Mouse (Mus musculus): ENCODE measurements around the gene Bbx. TPM values are rescaled to one million over a fixed set of nuclear protein-coding genes. Genes with fewer than 3 reads are reported as not detected.

The Bbx gene
- total RNA-seq, 1 experiment = 31.2 TPM

- H3K9me3 ChIP-seq (ENCODE audit: control insufficient read depth, insufficient read depth, low read depth, low read length) = 0 out of 2 replicates have a peak, but pooled peaks cover 1% of the 10 kb centered on the region
- in situ Hi-C loops (cut with MboI; ENCODE audit: low sequenced_read_pairs in 2 of 2, unreplicated experiment in 2 of 2) = no loop called here
- H3K4me3 ChIP-seq (ENCODE audit: insufficient read depth in 1 of 2, low read depth in 1 of 2, low read length in 2 of 2, poor library complexity in 1 of 2, severe bottlenecking in 1 of 2) = no peak overlapping the region
- H3K36me3 ChIP-seq (ENCODE audit: control insufficient read depth, insufficient read depth, low read length, poor library complexity, severe bottlenecking) = peaks cover 3% of the 10 kb centered on the region; the same call in 1 of the 2 replicates
- peaks cover 3 to 5% of the 10 kb centered on the region in 2 experiments; a peak in 3 of 4 replicates for H3K4me1 ChIP-seq (ENCODE audit: control insufficient read depth in 2 of 2, insufficient read depth in 2 of 2, low read length in 2 of 2, poor library complexity in 1 of 2)
- TF ChIP-seq ZNF384 (IDR thresholded peaks at IDR 0.05; ENCODE audit: low read depth, low read length) = no peak
- TF ChIP-seq ZC3H11A (IDR thresholded peaks at IDR 0.05; ENCODE audit: borderline replicate concordance, low read depth, low read length) = no peak
- no peak for TF ChIP-seq CHD2 (IDR thresholded peaks at IDR 0.05; ENCODE audit: low read depth, low read length)
- TF ChIP-seq HCFC1 (IDR thresholded peaks at IDR 0.05; ENCODE audit: borderline replicate concordance, insufficient read depth, low read length) = no peak
- TF ChIP-seq MAFK (IDR thresholded peaks at IDR 0.05; ENCODE audit: insufficient read depth, low read depth, low read length) = no peak
- no peak for DNase-seq (ENCODE audit: low read depth, low spot score)
- no peak overlapping the region for H3K9ac ChIP-seq (ENCODE audit: insufficient read depth, low read depth, low read length, poor library complexity, severe bottlenecking)
- no peak overlapping the region for H3K27ac ChIP-seq (ENCODE audit: insufficient read depth, low read depth, low read length, poor library complexity, severe bottlenecking)
Measured at GRCm38 (mm10) chr16:50189108-50189507, 243.1 kb downstream of the Bbx start.

GRCm38 (mm10) chr16:50186604-50187003, 245.6 kb downstream of the Bbx start:
- no peaks in the 10 kb centered on the region; the same call in 1 of the 2 replicates for H3K36me3 ChIP-seq (ENCODE audit: control insufficient read depth, insufficient read depth, low read length, poor library complexity, severe bottlenecking)
- no peak overlapping the region for H3K4me3 ChIP-seq (ENCODE audit: insufficient read depth in 1 of 2, low read depth in 1 of 2, low read length in 2 of 2, poor library complexity in 1 of 2, severe bottlenecking in 1 of 2)
- H3K9ac ChIP-seq (ENCODE audit: insufficient read depth, low read depth, low read length, poor library complexity, severe bottlenecking) = no peak overlapping the region
- H3K4me1 ChIP-seq (ENCODE audit: control insufficient read depth in 2 of 2, insufficient read depth in 2 of 2, low read length in 2 of 2, poor library complexity in 1 of 2) = peaks cover 3 to 7% of the 10 kb centered on the region in 2 experiments; a peak in 3 of 4 replicates
- TF ChIP-seq CHD2 (IDR thresholded peaks at IDR 0.05; ENCODE audit: low read depth, low read length) (no peak), HCFC1 (IDR thresholded peaks at IDR 0.05; ENCODE audit: borderline replicate concordance, insufficient read depth, low read length) (no peak), ZNF384 (IDR thresholded peaks at IDR 0.05; ENCODE audit: low read depth, low read length) (no peak), MAFK (IDR thresholded peaks at IDR 0.05; ENCODE audit: insufficient read depth, low read depth, low read length) (no peak), ZC3H11A (IDR thresholded peaks at IDR 0.05; ENCODE audit: borderline replicate concordance, low read depth, low read length) (no peak)
- in situ Hi-C loops (cut with MboI; ENCODE audit: low sequenced_read_pairs in 2 of 2, unreplicated experiment in 2 of 2) = no loop called here
- H3K9me3 ChIP-seq (ENCODE audit: control insufficient read depth, insufficient read depth, low read depth, low read length) = no peaks in the 10 kb centered on the region
- no peak overlapping the region for H3K27ac ChIP-seq (ENCODE audit: insufficient read depth, low read depth, low read length, poor library complexity, severe bottlenecking)
- DNase-seq (ENCODE audit: low read depth, low spot score) = no peak

GRCm38 (mm10) chr16:50185041-50185440, 247.1 kb downstream of the Bbx start:
- TF ChIP-seq ZC3H11A (IDR thresholded peaks at IDR 0.05; ENCODE audit: borderline replicate concordance, low read depth, low read length) = no peak
- no peak for TF ChIP-seq CHD2 (IDR thresholded peaks at IDR 0.05; ENCODE audit: low read depth, low read length)
- Histone ChIP-seq H3K9me3 (ENCODE audit: control insufficient read depth, insufficient read depth, low read depth, low read length) (no peaks in the 10 kb centered on the region), H3K9ac (ENCODE audit: insufficient read depth, low read depth, low read length, poor library complexity, severe bottlenecking) (no peak overlapping the region), H3K4me3 (ENCODE audit: insufficient read depth in 1 of 2, low read depth in 1 of 2, low read length in 2 of 2, poor library complexity in 1 of 2, severe bottlenecking in 1 of 2) (no peak overlapping the region), H3K27ac (ENCODE audit: insufficient read depth, low read depth, low read length, poor library complexity, severe bottlenecking) (no peak overlapping the region), H3K36me3 (ENCODE audit: control insufficient read depth, insufficient read depth, low read length, poor library complexity, severe bottlenecking) (no peaks in the 10 kb centered on the region; the same call in 1 of the 2 replicates), H3K4me1 (ENCODE audit: control insufficient read depth in 2 of 2, insufficient read depth in 2 of 2, low read length in 2 of 2, poor library complexity in 1 of 2) (peaks cover 3 to 7% of the 10 kb centered on the region in 2 experiments; a peak in 3 of 4 replicates)
- in situ Hi-C loops (cut with MboI; ENCODE audit: low sequenced_read_pairs in 2 of 2, unreplicated experiment in 2 of 2) = no loop called here
- peak; percentile 59 for DNase-seq (ENCODE audit: low read depth, low spot score)

GRCm38 (mm10) chr16:50182988-50183387, 249.2 kb downstream of the Bbx start:
- no peak for DNase-seq (ENCODE audit: low read depth, low spot score)
- Histone ChIP-seq H3K9ac (ENCODE audit: insufficient read depth, low read depth, low read length, poor library complexity, severe bottlenecking) (no peak overlapping the region), H3K9me3 (ENCODE audit: control insufficient read depth, insufficient read depth, low read depth, low read length) (no peaks in the 10 kb centered on the region), H3K4me3 (ENCODE audit: insufficient read depth in 1 of 2, low read depth in 1 of 2, low read length in 2 of 2, poor library complexity in 1 of 2, severe bottlenecking in 1 of 2) (no peak overlapping the region), H3K36me3 (ENCODE audit: control insufficient read depth, insufficient read depth, low read length, poor library complexity, severe bottlenecking) (no peaks in the 10 kb centered on the region; the same call in 1 of the 2 replicates), H3K27ac (ENCODE audit: insufficient read depth, low read depth, low read length, poor library complexity, severe bottlenecking) (no peak overlapping the region), H3K4me1 (ENCODE audit: control insufficient read depth in 2 of 2, insufficient read depth in 2 of 2, low read length in 2 of 2, poor library complexity in 1 of 2) (peaks cover 3 to 5% of the 10 kb centered on the region in 2 experiments; a peak in 2 of 4 replicates)
- TF ChIP-seq MAFK (IDR thresholded peaks at IDR 0.05; ENCODE audit: insufficient read depth, low read depth, low read length) = no peak
- no peak for TF ChIP-seq HCFC1 (IDR thresholded peaks at IDR 0.05; ENCODE audit: borderline replicate concordance, insufficient read depth, low read length)
- no peak for TF ChIP-seq CHD2 (IDR thresholded peaks at IDR 0.05; ENCODE audit: low read depth, low read length)
- no peak for TF ChIP-seq ZC3H11A (IDR thresholded peaks at IDR 0.05; ENCODE audit: borderline replicate concordance, low read depth, low read length)
- TF ChIP-seq ZNF384 (IDR thresholded peaks at IDR 0.05; ENCODE audit: low read depth, low read length) = no peak
- in situ Hi-C loops (cut with MboI; ENCODE audit: low sequenced_read_pairs in 2 of 2, unreplicated experiment in 2 of 2) = no loop called here

GRCm38 (mm10) chr16:50182561-50182960, 249.6 kb downstream of the Bbx start:
- Histone ChIP-seq H3K9ac (ENCODE audit: insufficient read depth, low read depth, low read length, poor library complexity, severe bottlenecking) (no peak overlapping the region), H3K9me3 (ENCODE audit: control insufficient read depth, insufficient read depth, low read depth, low read length) (no peaks in the 10 kb centered on the region), H3K4me1 (ENCODE audit: control insufficient read depth in 2 of 2, insufficient read depth in 2 of 2, low read length in 2 of 2, poor library complexity in 1 of 2) (peaks cover 3 to 5% of the 10 kb centered on the region in 2 experiments; a peak in 2 of 4 replicates), H3K27ac (ENCODE audit: insufficient read depth, low read depth, low read length, poor library complexity, severe bottlenecking) (no peak overlapping the region), H3K36me3 (ENCODE audit: control insufficient read depth, insufficient read depth, low read length, poor library complexity, severe bottlenecking) (no peaks in the 10 kb centered on the region; the same call in 1 of the 2 replicates), H3K4me3 (ENCODE audit: insufficient read depth in 1 of 2, low read depth in 1 of 2, low read length in 2 of 2, poor library complexity in 1 of 2, severe bottlenecking in 1 of 2) (no peak overlapping the region)
- TF ChIP-seq CHD2 (IDR thresholded peaks at IDR 0.05; ENCODE audit: low read depth, low read length) (no peak), ZNF384 (IDR thresholded peaks at IDR 0.05; ENCODE audit: low read depth, low read length) (no peak), ZC3H11A (IDR thresholded peaks at IDR 0.05; ENCODE audit: borderline replicate concordance, low read depth, low read length) (no peak), MAFK (IDR thresholded peaks at IDR 0.05; ENCODE audit: insufficient read depth, low read depth, low read length) (no peak), HCFC1 (IDR thresholded peaks at IDR 0.05; ENCODE audit: borderline replicate concordance, insufficient read depth, low read length) (no peak)
- in situ Hi-C loops (cut with MboI; ENCODE audit: low sequenced_read_pairs in 2 of 2, unreplicated experiment in 2 of 2) = no loop called here
- no peak for DNase-seq (ENCODE audit: low read depth, low spot score)
